Mouse (Mus musculus): ENCODE results near the gene Kctd5.

Kctd5 gene

DNA sequence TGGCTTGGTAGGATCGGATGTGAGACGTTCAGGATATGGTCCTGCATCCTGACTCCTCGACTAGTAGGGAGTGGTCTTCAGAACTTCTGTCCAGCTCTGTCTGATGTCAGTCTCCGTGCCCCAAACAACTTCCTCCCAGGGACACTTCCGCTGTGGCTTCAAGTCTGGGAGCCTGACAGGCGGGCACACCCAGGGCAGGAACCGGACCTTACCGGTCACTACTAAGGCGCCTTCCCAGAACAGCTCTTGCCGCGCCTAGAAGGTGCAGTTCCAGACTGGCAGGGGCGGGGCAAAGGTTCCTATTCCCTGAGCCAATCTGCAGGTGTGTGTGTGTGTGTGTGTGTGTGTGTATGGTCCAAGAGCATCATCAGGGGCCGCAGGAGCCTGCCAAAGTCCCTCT, 35.9 kb downstream of the Kctd5 start:
- DNase-seq (ENCODE audit: low spot score), result no peak

DNA sequence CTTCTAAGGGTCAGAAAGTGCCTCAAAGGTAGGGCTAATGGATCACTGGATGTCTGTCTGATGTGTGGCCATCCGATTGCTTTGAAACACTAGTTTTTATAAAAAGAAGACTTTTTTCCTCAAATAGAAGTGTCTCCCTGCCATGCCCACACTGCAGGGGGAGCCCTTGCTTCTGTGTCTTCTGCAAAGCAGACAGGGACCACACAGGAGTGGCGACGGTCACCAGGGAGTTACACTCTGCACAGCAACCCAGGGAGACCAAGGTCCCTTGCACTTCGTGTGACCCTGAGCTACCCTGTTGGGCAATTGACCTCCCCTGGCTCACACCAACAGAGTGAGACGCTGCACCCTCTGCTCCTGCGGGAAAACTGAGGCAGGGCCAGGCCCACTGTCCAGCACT, 36.3 kb downstream of the Kctd5 start:
- no peak for DNase-seq (ENCODE audit: low spot score)

DNA sequence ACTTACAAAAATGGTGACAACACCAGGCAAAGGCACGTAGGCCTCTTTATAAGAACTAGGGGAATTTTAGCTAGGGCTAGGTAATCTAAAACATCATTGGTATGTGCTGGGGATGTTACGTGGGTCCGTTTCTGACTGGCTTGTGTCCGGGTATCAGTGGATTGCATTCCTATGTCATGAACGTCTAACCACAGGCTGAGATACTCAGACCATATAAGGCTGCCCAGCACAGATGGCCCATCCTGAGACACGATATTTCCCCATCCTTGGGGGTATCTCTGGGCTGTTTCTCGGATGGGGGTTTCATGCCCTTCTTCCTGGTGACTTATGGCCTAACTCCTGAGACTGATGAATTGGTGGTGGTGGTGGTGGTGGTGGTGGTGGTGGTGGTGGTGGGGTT, 38.2 kb downstream of the Kctd5 start:
- no peak for DNase-seq (ENCODE audit: low spot score)

- DNase-seq (ENCODE audit: low spot score), result no peak
Measured at GRCm38 (mm10) chr17:24030551-24030950, 42.7 kb downstream of the Kctd5 start.

- DNase-seq (ENCODE audit: low spot score), result no peak
Measured at GRCm38 (mm10) chr17:24029477-24029876, 43.8 kb downstream of the Kctd5 start.

DNA sequence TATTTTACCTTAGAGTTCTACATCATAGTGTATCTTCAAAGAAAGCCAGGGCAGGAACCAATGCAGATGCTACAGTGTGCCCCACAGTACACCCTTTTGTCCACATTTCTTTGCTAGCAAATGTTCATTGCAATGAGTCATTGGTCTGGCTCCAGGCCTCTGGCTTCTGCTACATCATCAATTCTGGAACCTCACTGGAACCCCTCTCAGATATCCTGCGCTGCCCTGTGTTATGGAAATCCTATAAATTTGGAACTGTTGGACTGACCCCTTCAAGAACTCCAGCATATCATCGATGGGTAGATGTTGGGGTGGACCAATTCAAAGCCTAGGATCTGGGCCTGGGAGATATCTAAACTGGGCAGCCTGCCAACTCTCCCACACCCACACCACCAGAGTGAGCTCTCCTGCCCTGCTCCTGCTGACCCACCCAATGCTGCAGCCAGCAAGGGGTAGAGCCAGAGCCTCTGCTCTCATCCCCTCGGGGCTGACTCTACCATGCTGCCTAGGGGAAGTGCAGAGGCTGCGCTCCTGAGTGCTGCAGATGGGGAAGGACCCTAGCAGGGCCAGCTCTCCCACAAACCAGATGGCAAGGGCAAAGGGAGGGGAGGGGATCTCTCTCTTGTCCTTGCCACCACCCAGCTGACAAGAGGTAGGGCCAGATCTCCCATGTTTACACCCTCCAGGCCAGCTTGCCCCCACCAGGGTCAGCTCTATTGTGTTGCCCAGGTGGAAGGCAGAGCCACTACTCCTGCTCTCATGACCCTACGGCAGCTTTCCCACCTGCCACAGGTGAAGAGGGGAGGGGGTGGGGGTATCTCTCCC, 51.7 kb downstream of the Kctd5 start:
- no peak for DNase-seq (ENCODE audit: low spot score)

GRCm38 (mm10) chr17:24020696-24021095, 52.6 kb downstream of the Kctd5 start:
- no peak for DNase-seq (ENCODE audit: low spot score)

- no peak for DNase-seq (ENCODE audit: low spot score)
Measured at GRCm38 (mm10) chr17:24015727-24016126, 57.6 kb downstream of the Kctd5 start.

DNA sequence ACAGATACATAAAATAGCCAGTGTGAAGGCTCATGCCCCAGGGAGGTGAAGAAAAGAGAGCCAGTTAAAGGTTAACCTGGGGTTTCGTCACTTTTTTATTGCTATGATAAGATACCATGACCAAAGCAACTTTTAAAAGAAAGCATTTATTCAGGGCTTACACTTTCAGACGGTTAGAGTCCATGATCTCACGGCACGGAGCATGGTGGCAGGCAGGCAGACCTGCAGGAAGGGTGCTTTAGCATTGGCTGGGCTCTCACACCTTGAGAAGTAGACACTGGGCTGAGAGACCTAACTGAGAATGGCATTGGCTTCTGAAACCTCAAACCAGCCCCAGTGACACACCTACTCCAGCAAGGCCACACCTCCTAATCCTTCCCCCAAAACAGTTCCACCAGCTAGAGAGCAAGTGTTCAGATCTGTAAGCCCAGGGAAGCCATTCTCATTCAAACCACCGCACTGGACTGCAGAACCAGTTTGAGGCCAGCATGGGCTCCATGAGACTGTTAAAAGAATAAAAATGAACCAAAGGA, 58.8 kb downstream of the Kctd5 start:
- DNase-seq (ENCODE audit: low spot score), result no peak

- no peak for DNase-seq (ENCODE audit: low spot score)
Measured at GRCm38 (mm10) chr17:24012921-24013320, 60.4 kb downstream of the Kctd5 start.

DNA sequence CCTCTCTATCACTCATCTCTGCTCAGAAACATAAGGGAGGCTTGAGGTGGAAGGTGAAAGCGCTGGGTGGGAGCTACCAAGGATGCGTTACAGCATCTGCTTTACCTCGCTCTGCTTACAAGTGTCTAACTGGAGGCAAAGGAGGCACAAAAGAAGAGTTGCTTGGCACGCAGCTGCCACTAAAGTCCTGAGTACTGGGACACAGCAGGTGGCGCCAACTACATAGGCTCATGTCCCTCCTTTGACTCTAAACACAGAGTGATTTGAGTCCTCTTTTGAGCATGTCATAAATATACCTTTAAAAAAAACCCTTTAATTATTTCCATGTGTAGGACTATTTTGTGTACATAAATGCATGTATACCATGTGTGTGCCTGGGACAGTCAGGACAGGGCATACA, 63.7 kb downstream of the Kctd5 start:
- DNase-seq (ENCODE audit: low spot score), result no peak

DNA sequence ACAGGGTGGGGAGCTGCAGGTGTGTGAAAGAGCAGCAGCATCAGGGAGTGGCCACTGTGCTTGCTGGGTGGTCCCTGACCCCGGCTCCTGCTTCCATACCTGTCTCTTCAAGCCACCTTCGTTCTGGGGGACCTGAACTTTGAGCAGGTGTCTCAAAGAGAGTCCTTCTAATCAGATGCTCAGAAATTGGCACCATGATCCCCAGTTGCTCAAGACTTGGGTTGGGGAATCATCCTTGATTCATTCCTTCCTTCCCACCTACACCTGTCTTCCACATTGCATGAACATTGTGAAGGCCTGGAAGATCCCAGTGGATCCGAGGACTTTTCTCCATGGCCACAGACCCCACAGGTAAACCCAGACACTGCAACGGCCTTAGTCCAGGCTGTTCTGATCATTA, 65.2 kb downstream of the Kctd5 start:
- DNase-seq (ENCODE audit: low spot score), result no peak

- no peak for DNase-seq (ENCODE audit: low spot score)
Measured at GRCm38 (mm10) chr17:24007391-24007790, 65.9 kb downstream of the Kctd5 start.

GRCm38 (mm10) chr17:24006930-24007329, 66.4 kb downstream of the Kctd5 start:
- no peak for DNase-seq (ENCODE audit: low spot score)

DNA sequence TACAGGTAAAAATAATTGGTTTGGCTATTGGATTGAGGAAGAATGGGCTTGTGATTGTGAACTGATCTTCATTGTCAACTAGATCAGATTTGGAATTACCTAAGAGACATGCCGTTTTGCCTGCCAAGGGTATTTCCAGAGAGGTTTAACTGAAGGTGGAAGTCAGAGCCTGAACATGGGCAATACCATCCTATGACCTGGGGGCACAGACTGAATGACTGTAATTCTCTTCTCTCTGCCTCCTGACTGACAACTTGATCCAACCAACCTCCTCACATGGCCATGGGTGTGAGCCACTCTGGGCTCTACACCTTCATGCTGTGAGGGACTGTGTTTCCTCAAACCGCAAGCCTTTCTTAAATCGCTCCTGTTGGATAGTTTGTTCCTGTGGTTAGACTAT, 68.2 kb downstream of the Kctd5 start:
- no peak for DNase-seq (ENCODE audit: low spot score)

DNA sequence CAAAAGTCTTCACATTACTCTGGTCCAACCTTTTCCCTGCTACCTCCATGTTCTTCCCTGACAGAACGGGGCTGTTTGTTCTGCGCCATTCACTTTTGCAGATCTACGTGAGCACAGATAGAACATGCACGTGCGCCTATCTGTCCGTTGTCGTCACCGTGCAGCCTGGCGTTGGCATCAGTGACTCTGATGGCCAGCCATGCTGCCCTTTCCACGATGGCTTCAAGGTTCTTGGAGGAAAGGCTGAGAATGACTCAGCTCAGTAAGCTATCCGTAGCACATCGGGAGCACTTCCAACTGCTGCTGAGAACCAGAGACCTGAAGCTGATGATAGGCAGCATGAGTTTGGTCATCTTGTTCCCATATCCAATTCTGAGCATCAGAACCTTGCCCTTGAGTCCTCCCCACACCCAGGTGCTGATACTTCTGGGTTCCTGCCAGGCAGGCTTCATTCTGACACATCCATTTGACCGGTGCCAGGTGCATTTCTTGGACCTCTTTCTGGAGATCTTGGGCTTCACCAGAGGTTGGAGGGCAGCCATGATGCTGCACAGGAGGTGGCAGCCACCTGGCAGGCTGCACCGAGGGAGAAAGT, 69.1 kb downstream of the Kctd5 start:
- DNase-seq (ENCODE audit: low spot score), result no peak

- no peak for DNase-seq (ENCODE audit: low spot score)
Measured at GRCm38 (mm10) chr17:24000404-24000803, 72.9 kb downstream of the Kctd5 start.

- no peak for DNase-seq (ENCODE audit: low spot score)
Measured at GRCm38 (mm10) chr17:23998383-23998782, 74.9 kb downstream of the Kctd5 start.

DNA sequence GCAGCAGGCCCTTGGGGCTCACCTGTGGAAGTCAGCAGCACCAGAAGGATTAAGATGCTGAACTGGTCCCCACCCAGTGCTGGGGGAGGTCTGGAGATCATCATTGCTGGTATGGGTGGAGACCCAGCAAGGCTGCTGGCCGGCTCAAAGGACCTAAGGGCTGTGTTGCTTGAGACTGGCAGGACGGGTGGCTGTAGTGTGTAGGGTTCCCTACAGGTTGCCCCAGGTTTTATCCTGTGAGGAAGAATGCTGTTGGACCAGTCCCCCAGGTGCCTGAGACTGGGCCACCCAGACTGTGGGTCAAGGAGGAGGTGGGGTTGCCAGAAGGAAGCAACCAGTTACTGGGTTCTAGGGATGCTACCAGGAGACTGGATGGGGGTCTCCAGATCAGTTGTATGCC, 75.4 kb downstream of the Kctd5 start, which contains the start of gene Prss22:
Gene Prss22, minus strand, starts transcription at position 200 of the 400 bp plus-strand sequence.
- peak; percentile 24 for DNase-seq (ENCODE audit: low spot score)
